20 mouse cellular contexts compared by ENCODE assay signal in the genomic region with DNA sequence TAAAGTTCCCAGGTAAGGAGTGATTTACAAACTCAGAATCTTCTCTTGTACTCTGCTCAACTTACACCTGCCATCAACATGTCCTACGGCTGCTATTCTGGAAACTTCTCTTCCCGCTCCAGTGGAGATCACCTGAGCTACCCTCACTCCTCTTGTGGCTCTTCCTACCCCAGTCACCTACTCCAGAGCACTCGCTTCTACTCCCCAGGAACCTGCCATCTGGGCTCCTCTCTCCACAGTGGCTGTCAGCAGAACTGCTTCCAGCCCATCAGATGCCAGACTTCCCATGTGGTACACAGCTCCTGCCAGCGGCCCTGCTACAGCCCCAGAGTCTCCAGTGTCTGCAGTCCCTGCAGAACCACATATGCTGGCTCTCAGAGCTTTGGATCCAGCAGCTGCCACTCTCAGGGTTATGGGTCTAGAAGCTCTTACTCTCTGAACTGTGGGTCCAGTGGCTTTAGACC. TPM values are rescaled to one million over a fixed set of nuclear protein-coding genes. Genes with fewer than 3 reads are reported as not detected.
DNase-seq lines count a peak whose midpoint lies in the region; ATAC-seq and TF ChIP-seq lines count a peak whose summit lies in the region.
"Had no signal": no experiment of that assay in that cellular context is flagged by ENCODE, and none has a peak within 500 bp of the region (broad histone marks: within the 10 kb centered on the region; RNA-seq: fewer than 3 reads in every experiment).

A gene (plus strand): TSS at position 51 of the 464 bp plus-strand sequence.

- no peaks in the 10 kb centered on the region for H3K4me1 ChIP-seq in hindbrain, embryonic 14.5 days (replicated peaks; ENCODE audit: control insufficient read depth, insufficient read depth, low read length)
- H3K4me1 ChIP-seq in hindbrain, embryonic 13.5 days (replicated peaks) = no peaks in the 10 kb centered on the region
- H3K4me1 ChIP-seq in heart, embryonic 10.5 days = no peaks in the 10 kb centered on the region
- H3K4me1 ChIP-seq: midbrain, embryonic 15.5 days had no signal

- no peak within 1 kb of the TSS for H3K4me2 ChIP-seq in hindbrain, embryonic 14.5 days (replicated peaks)
- H3K4me2 ChIP-seq in hindbrain, embryonic 13.5 days = no peak within 1 kb of the TSS
- H3K4me2 ChIP-seq: liver, embryonic 11.5 days; lung, embryonic 14.5 days; midbrain, embryonic 15.5 days had no signal

- H3K9me3 ChIP-seq in hindbrain, embryonic 14.5 days (ENCODE audit: control insufficient read depth, low read length) = no peaks in the 10 kb centered on the region
- H3K9me3 ChIP-seq in hindbrain, embryonic 13.5 days = no peaks in the 10 kb centered on the region
- H3K9me3 ChIP-seq in heart, embryonic 10.5 days = no peaks in the 10 kb centered on the region
- H3K9me3 ChIP-seq: midbrain, embryonic 15.5 days had no signal

- no peaks in the 10 kb centered on the region for H3K36me3 ChIP-seq in hindbrain, embryonic 14.5 days (replicated peaks; ENCODE audit: control insufficient read depth, insufficient read depth)
- no peaks in the 10 kb centered on the region for H3K36me3 ChIP-seq in hindbrain, embryonic 13.5 days
- H3K36me3 ChIP-seq in heart, embryonic 10.5 days = no peaks in the 10 kb centered on the region
- H3K36me3 ChIP-seq: midbrain, embryonic 15.5 days had no signal

- ATAC-seq in hindbrain, embryonic 14.5 days (ENCODE audit: low FRiP score) = peak; percentile 31; the same call in 1 of the 2 replicates
- ATAC-seq in hindbrain, embryonic 13.5 days (ENCODE audit: low FRiP score) = no peak
- ATAC-seq: midbrain, embryonic 15.5 days had no signal

- intact Hi-C loops in gastrocnemius, postnatal 14 days (cut with DNase I; ENCODE audit: low total_unique reads) = no loop called here

- no peak within 1 kb of the TSS for H3K4me3 ChIP-seq in hindbrain, embryonic 14.5 days (replicated peaks; ENCODE audit: low read length)
- H3K4me3 ChIP-seq in hindbrain, embryonic 13.5 days = no peak within 1 kb of the TSS
- H3K4me3 ChIP-seq in heart, embryonic 10.5 days = no peak within 1 kb of the TSS
- H3K4me3 ChIP-seq: midbrain, embryonic 15.5 days had no signal

- 79% methylated on average over 4 of the region's 4 CpGs for WGBS in hindbrain, embryonic 14.5 days
- 81% methylated on average over 4 of the region's 4 CpGs for WGBS in hindbrain, embryonic 13.5 days
- WGBS in heart, embryonic 10.5 days = 65% methylated on average over 4 of the region's 4 CpGs

- no peak for DNase-seq in hindbrain, embryonic 14.5 days (ENCODE audit: low spot score)
- peak; percentile 24 for DNase-seq in brain, embryonic 14.5 days (ENCODE audit: low read depth)
- DNase-seq in cerebellum, postnatal 10 days = peak; percentile 70 to 85
- DNase-seq in gastrocnemius, postnatal 14 days = peak; percentile 59
- no peak for DNase-seq in heart, embryonic 10.5 days (ENCODE audit: low spot score)
- no peak for DNase-seq in thymus, postnatal 10 days (ENCODE audit: low spot score in 2 of 2)
- DNase-seq: heart, adult 11 months; kidney, adult 8-10 months; lung, embryonic 14.5 days had no signal

- H3K27me3 ChIP-seq in hindbrain, embryonic 14.5 days (ENCODE audit: control insufficient read depth, insufficient read depth, low read length) = no peaks in the 10 kb centered on the region
- no peaks in the 10 kb centered on the region for H3K27me3 ChIP-seq in hindbrain, embryonic 13.5 days
- no peaks in the 10 kb centered on the region for H3K27me3 ChIP-seq in heart, embryonic 10.5 days (ENCODE audit: insufficient read depth, poor library complexity, severe bottlenecking)
- H3K27me3 ChIP-seq: midbrain, embryonic 15.5 days had no signal

- no peak within 1 kb of the TSS for H3K9ac ChIP-seq in hindbrain, embryonic 14.5 days
- H3K9ac ChIP-seq in hindbrain, embryonic 13.5 days = no peak within 1 kb of the TSS
- H3K9ac ChIP-seq: lung, embryonic 14.5 days; midbrain, embryonic 15.5 days had no signal

- no peak for TF ChIP-seq CTCF in brain, embryonic 14.5 days (IDR thresholded peaks at IDR 0.05; ENCODE audit: borderline replicate concordance, extremely low read depth, insufficient read depth, insufficient read length)

- no peak for TF ChIP-seq POLR2A in brain, embryonic 14.5 days (IDR thresholded peaks at IDR 0.05; ENCODE audit: borderline replicate concordance, extremely low read depth, insufficient read depth, insufficient read length, poor library complexity, severe bottlenecking)

- H3K27ac ChIP-seq in hindbrain, embryonic 14.5 days = no peak within 1 kb of the TSS
- no peak within 1 kb of the TSS for H3K27ac ChIP-seq in hindbrain, embryonic 13.5 days
- no peak within 1 kb of the TSS for H3K27ac ChIP-seq in heart, embryonic 10.5 days
- H3K27ac ChIP-seq: midbrain, embryonic 15.5 days had no signal

RNA-seq across cellular contexts. Expression of the gene that starts here (rescaled TPM):
- not detected in 2 replicates for polyA plus RNA-seq in hindbrain, embryonic 14.5 days (2014; fragmentation: Nextera tagmentation; extraction: Ambion mirVana)
- polyA plus RNA-seq in hindbrain, embryonic 13.5 days (2015; fragmentation: Nextera tagmentation; extraction: Ambion mirVana) = not detected in 2 replicates
- polyA plus RNA-seq in brain, embryonic 14.5 days (2012; rRNA removed) = not detected in 2 replicates
- not detected for total RNA-seq in gastrocnemius, postnatal 14 days (2021)
- polyA plus RNA-seq in heart, embryonic 10.5 days (2016; fragmentation: Nextera tagmentation; extraction: Ambion mirVana) = not detected in 2 replicates
- total RNA-seq: adrenal gland, adult 18-20 months; left cerebral cortex, postnatal 25 days had no signal
- polyA plus RNA-seq: C2C12; embryonic facial prominence, embryonic 14.5 days; heart, postnatal 0 days; large intestine, adult 2 months; liver, embryonic 11.5 days; lung, embryonic 14.5 days; midbrain, embryonic 15.5 days; testis, adult 2 months; urinary bladder, adult 2 months had no signal

Comparison
In these comparisons a context has a peak if more than half of its experiments do, and no peak if none do; other contexts are left out.
1. Peak in ATAC-seq in hindbrain, embryonic 14.5 days; RNA of the gene not detected or under 1 TPM.
2. Peak in DNase-seq in brain, embryonic 14.5 days; RNA of the gene not detected or under 1 TPM.
3. Peak in DNase-seq in gastrocnemius, postnatal 14 days; RNA of the gene not detected or under 1 TPM.
4. DNase-seq: peak in cerebellum, postnatal 10 days (2 of 2); none in hindbrain, embryonic 14.5 days (single experiment), heart, embryonic 10.5 days (single experiment) and thymus, postnatal 10 days (0 of 2).